Mouse (Mus musculus) spleen, adult 2 months (tissue): ENCODE measurements around the gene Cdh4.

Experiments
- CTCF ChIP-seq: fragments of 200-500 bp; IDR thresholded peaks from 2 replicates; pipeline ENCODE4 v1.5.1; 2011; ENCODE audit warnings: mild to moderate bottlenecking, inconsistent platforms; ENCODE audit not compliant: insufficient read depth, insufficient read length, insufficient replicate concordance; ENCODE audit errors: extremely low read depth
- POLR2A ChIP-seq: fragments of 200-500 bp; IDR thresholded peaks from 2 replicates; pipeline ENCODE4 v1.6.1; 2011; ENCODE audit warnings: low read depth, low read length, inconsistent platforms

DNA sequence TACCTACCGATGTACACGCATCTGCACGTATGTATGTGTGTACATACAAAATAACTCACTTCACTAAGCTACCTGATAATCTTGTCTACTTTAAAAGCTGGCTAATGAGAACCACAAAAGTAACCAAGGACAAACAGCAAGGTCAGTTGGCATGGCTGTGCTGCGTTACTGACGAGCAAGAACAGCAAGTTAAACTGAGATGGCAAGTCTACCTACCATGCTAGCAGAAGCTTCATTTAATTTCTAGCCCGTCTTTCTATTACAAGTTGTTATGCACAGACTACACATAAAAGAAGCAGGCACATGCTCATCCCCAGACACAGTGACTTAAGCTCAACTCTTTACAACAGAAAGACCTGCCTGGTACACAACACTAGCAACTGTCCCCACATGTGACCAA is 504.3 kb downstream of the Cdh4 start:
- no peak for TF ChIP-seq POLR2A
- no peak for TF ChIP-seq CTCF
